Mouse (Mus musculus) kidney, adult 2 months (tissue): ENCODE measurements around the gene Il1rl2. TPM values are rescaled to one million over a fixed set of nuclear protein-coding genes. Genes with fewer than 3 reads are reported as not detected.

ENCODE experiments used
- DNase-seq: peaks from one replicate; pipeline ENCODE4 v3.0.0; 2021
- H3K27ac ChIP-seq: fragments of 200-500 bp; 2 replicates; pipeline ENCODE4 v1.5.1; 2012; ENCODE audit warnings: low read depth, low read length, control low read depth, inconsistent platforms; ENCODE audit not compliant: insufficient read depth
- H3K27me3 ChIP-seq: fragments of 200-500 bp; replicated peaks from 2 replicates; pipeline ENCODE4 v1.6.1; 2012; ENCODE audit warnings: mild to moderate bottlenecking, moderate library complexity, low read length, inconsistent platforms; ENCODE audit not compliant: control insufficient read depth, insufficient read depth
- H3K36me3 ChIP-seq: fragments of 200-500 bp; 2 replicates; pipeline ENCODE4 v1.6.1; 2012; ENCODE audit warnings: mild to moderate bottlenecking, moderate library complexity, low read length, inconsistent platforms; ENCODE audit not compliant: control insufficient read depth, insufficient read depth
- H3K4me1 ChIP-seq: fragments of 200-500 bp; 2 replicates; pipeline ENCODE4 v1.6.1; 2011; ENCODE audit warnings: low read length; ENCODE audit not compliant: control insufficient read depth, insufficient read depth
- H3K4me3 ChIP-seq: fragments of 200-500 bp; 2 replicates; pipeline ENCODE4 v1.5.1; 2011; ENCODE audit warnings: mild to moderate bottlenecking, low read depth, low read length, control low read depth; ENCODE audit not compliant: insufficient read depth
- CTCF ChIP-seq: fragments of 200-500 bp; conservative IDR thresholded peaks from 2 replicates; pipeline ENCODE4 v1.5.1; 2011; ENCODE audit warnings: low read depth, mild to moderate bottlenecking, control low read depth, low read length, moderate library complexity, mixed read lengths; ENCODE audit not compliant: insufficient read depth, insufficient read length
- POLR2A ChIP-seq: fragments of 200-500 bp; IDR thresholded peaks from one replicate; pipeline ENCODE4 v1.6.1; 2011; ENCODE audit warnings: low read depth, low read length, control low read depth
- WGBS: fragments of 180-500 bp; shearing (Covaris S2); methylation state at CpG from one replicate; pipeline ENCODE4 v1.1.7; 2018; 5-methylcytosine and 5-hydroxymethylcytosine counted together
- polyA plus RNA-seq: library from polyadenylated mRNA; depleted of rRNA; stranded (reverse); fragments of >200 nt; gene quantifications from 2 replicates; pipeline ENCODE4 v1.2.3, GENCODE M21; 2012

Il1rl2 gene
- polyA plus RNA-seq, 1 experiment, result 1.4 TPM

- Histone ChIP-seq H3K4me1 (no peaks in the 10 kb centered on the region), H3K27ac (no peak overlapping the region), H3K27me3 (no peaks in the 10 kb centered on the region), H3K36me3 (no peaks in the 10 kb centered on the region), H3K4me3 (no peak overlapping the region)
- DNase-seq, result no peak
- TF ChIP-seq CTCF (no peak), POLR2A (no peak)
- 80% methylated on average over 4 of the region's 4 CpGs for WGBS
Measured at GRCm38 (mm10) chr1:40352158-40352903, 27.9 kb downstream of the Il1rl2 start.

DNA sequence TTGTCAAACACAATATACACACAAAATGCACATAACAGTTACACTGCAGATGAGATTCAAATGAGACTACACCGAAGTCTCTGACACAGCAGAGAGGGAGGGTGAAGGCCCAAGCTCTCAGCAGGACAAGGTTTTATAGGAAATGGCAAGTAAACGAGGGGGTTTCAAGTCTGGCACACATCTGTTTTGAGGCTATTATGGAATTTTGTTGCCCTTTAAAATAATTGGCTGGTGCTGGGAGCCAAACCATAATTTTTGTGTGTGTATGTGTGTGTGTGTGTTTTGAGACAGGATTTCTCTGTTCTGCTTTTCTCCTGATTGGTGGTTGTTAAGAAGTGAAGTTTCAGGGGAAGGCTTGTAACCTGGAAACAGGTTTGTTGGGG is 28.5 kb downstream of the Il1rl2 start:
- Histone ChIP-seq H3K27ac (no peak overlapping the region), H3K36me3 (no peaks in the 10 kb centered on the region), H3K27me3 (no peaks in the 10 kb centered on the region), H3K4me3 (no peak overlapping the region), H3K4me1 (no peaks in the 10 kb centered on the region)
- 82% methylated on average over 2 of the region's 2 CpGs for WGBS
- no peak for DNase-seq
- TF ChIP-seq CTCF (no peak), POLR2A (no peak)

- WGBS, result 86% methylated on average over 3 of the region's 3 CpGs
Measured at GRCm38 (mm10) chr1:40354665-40355064, 30.3 kb downstream of the Il1rl2 start.

GRCm38 (mm10) chr1:40355431-40355843 is 31.0 kb downstream of the Il1rl2 start:
- 88% methylated on average over 4 of the region's 4 CpGs for WGBS
- H3K27ac ChIP-seq, result no peak overlapping the region
- DNase-seq, result no peak
- H3K4me1 ChIP-seq, result no peaks in the 10 kb centered on the region
- H3K36me3 ChIP-seq, result no peaks in the 10 kb centered on the region
- TF ChIP-seq POLR2A, result no peak
- TF ChIP-seq CTCF, result no peak
- H3K4me3 ChIP-seq, result no peak overlapping the region
- no peaks in the 10 kb centered on the region for H3K27me3 ChIP-seq

More at GRCm38 (mm10) chr1:40354665-40355064, 30.3 kb downstream of the Il1rl2 start:
- DNase-seq, result no peak
- H3K27ac ChIP-seq, result no peak overlapping the region
- H3K4me1 ChIP-seq, result no peaks in the 10 kb centered on the region
- no peaks in the 10 kb centered on the region for H3K36me3 ChIP-seq
- no peak for TF ChIP-seq POLR2A
- no peak for TF ChIP-seq CTCF
- no peak overlapping the region for H3K4me3 ChIP-seq
- no peaks in the 10 kb centered on the region for H3K27me3 ChIP-seq

- 71% methylated on average over 10 of the region's 10 CpGs for WGBS
- H3K4me3 ChIP-seq, result no peak overlapping the region
- TF ChIP-seq POLR2A (no peak), CTCF (no peak)
- H3K27me3 ChIP-seq, result no peaks in the 10 kb centered on the region
- no peaks in the 10 kb centered on the region for H3K36me3 ChIP-seq
- no peaks in the 10 kb centered on the region for H3K4me1 ChIP-seq
- DNase-seq, result peak; percentile 15
- no peak overlapping the region for H3K27ac ChIP-seq
Measured at GRCm38 (mm10) chr1:40355904-40356521, 31.6 kb downstream of the Il1rl2 start.

DNA sequence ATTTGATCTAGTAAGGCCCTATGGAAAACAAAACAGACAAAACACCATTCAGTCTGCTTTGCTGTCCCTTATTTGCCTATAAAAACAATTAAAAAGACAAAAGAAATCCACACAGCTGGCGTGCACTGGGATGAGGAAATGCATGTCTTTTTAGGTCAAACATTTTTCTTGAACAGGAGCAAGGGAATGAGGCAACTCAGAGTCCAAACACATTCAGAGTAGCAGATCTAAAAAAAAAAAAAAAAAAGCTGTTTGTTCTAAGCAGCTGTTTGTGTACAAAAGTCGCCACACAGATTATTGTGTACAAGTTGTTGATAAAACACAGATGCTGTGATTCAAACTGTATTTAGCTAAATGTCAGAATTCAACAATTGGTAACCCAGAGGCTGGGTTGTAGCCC is 33.5 kb downstream of the Il1rl2 start:
- Histone ChIP-seq H3K27me3 (no peaks in the 10 kb centered on the region), H3K4me1 (no peaks in the 10 kb centered on the region), H3K4me3 (no peak overlapping the region), H3K27ac (no peak overlapping the region), H3K36me3 (no peaks in the 10 kb centered on the region)
- no peak for DNase-seq
- TF ChIP-seq CTCF, result no peak
- no peak for TF ChIP-seq POLR2A
- 67% methylated on average over 2 of the region's 2 CpGs for WGBS

GRCm38 (mm10) chr1:40358351-40358750 is 33.9 kb downstream of the Il1rl2 start:
- TF ChIP-seq CTCF (no peak), POLR2A (no peak)
- DNase-seq, result no peak
- Histone ChIP-seq H3K36me3 (no peaks in the 10 kb centered on the region), H3K27me3 (no peaks in the 10 kb centered on the region), H3K4me3 (no peak overlapping the region), H3K27ac (no peak overlapping the region), H3K4me1 (no peaks in the 10 kb centered on the region)
- 82% methylated on average over 2 of the region's 2 CpGs for WGBS
